Mouse (Mus musculus) brain, embryonic 14.5 days (tissue): ENCODE measurements around the gene Plk3.

ENCODE experiments used
- CTCF ChIP-seq: fragments of 200-500 bp; IDR thresholded peaks from 2 replicates; pipeline ENCODE4 v1.5.1; 2012; ENCODE audit warnings: inconsistent platforms, mild to moderate bottlenecking, moderate library complexity, borderline replicate concordance; ENCODE audit not compliant: insufficient read depth, insufficient read length; ENCODE audit errors: extremely low read depth
- POLR2A ChIP-seq: fragments of 200-500 bp; IDR thresholded peaks from 2 replicates; pipeline ENCODE4 v1.6.1; 2012; ENCODE audit warnings: mild to moderate bottlenecking, inconsistent platforms, borderline replicate concordance; ENCODE audit not compliant: poor library complexity, insufficient read depth, insufficient read length, severe bottlenecking; ENCODE audit errors: extremely low read depth

DNA sequence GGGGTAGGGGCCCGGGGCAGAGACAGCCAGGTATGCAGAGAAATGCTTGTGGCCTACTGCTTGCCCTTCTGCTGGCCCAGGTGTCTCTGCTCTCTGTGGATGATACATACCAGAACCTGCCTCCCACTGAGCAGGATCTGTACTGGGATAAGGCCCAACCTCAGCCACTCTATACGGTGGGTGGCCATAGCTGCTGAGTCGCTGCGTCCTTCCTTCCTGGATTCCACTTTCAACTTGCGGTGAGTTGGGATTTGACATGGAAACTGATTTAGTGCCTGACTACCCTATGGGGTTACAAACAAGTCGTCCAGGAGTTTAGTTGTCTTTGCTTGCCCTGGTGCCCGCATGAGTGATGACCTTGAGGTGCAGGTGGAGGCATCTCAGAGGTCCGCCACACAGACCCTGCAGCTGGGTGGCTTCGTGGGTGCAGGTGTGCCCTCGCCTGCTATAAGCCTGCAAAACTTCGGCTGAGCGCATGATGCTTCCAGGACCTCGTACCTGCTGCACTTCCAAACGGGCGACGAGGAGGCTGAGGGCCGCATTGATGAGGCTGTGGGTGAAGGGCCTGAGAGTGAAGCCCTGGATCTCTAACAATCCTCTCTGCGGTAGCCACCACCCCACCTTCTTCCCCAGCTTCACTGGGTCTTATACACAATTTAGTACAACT lies 14.4 kb upstream of the Plk3 start:
- no peak for TF ChIP-seq CTCF
- no peak for TF ChIP-seq POLR2A
